Mouse (Mus musculus) forebrain, embryonic 14.5 days (tissue): ENCODE results near the gene Tmem230. TPM values are rescaled to one million over a fixed set of nuclear protein-coding genes. Genes with fewer than 3 reads are reported as not detected.

Experiments
- ATAC-seq: fragments of 200-750 bp; cut with Nextera tagmentation; 2 replicates; pipeline ENCODE4 v1.8.0; 2017; ENCODE audit warnings: mild to moderate bottlenecking, moderate library complexity
- DNase-seq: peaks from one replicate; pipeline ENCODE4 v3.0.0-alpha.2; 2015; ENCODE audit warnings: low spot score
- H3K27ac ChIP-seq: fragments of 300-500 bp; sonication (generic); 2 replicates; pipeline ENCODE4 v1.5.1; 2014; ENCODE audit warnings: low read depth, mild to moderate bottlenecking, control low read depth, low read length, moderate library complexity
- H3K27me3 ChIP-seq: fragments of 300-500 bp; sonication (generic); replicated peaks from 2 replicates; pipeline ENCODE4 v1.6.1; 2014; ENCODE audit warnings: low read length, control low read depth, mixed read lengths; ENCODE audit not compliant: control insufficient read depth, insufficient read depth
- H3K36me3 ChIP-seq: fragments of 300-500 bp; sonication (generic); 2 replicates; pipeline ENCODE4 v1.6.1; 2014; ENCODE audit warnings: low read length, control low read depth; ENCODE audit not compliant: control insufficient read depth, insufficient read depth
- H3K4me1 ChIP-seq: fragments of 300-500 bp; sonication (generic); 2 replicates; pipeline ENCODE4 v1.6.1; 2014; ENCODE audit warnings: antibody characterized with exemption, low read length, control low read depth; ENCODE audit not compliant: control insufficient read depth, insufficient read depth
- H3K4me2 ChIP-seq: fragments of 300-500 bp; sonication (generic); 2 replicates; pipeline ENCODE4 v1.6.1; 2014; ENCODE audit warnings: mild to moderate bottlenecking, control low read depth, low read length
- H3K4me3 ChIP-seq: fragments of 300-500 bp; sonication (generic); 2 replicates; pipeline ENCODE4 v1.5.1; 2014; ENCODE audit warnings: low read depth, low read length, control low read depth
- H3K9ac ChIP-seq: fragments of 300-500 bp; sonication (generic); 2 replicates; pipeline ENCODE4 v1.6.1; 2014; ENCODE audit warnings: mild to moderate bottlenecking, low read length, control low read depth, moderate library complexity
- H3K9me3 ChIP-seq: fragments of 300-500 bp; sonication (generic); replicated peaks from 2 replicates; pipeline ENCODE4 v1.6.1; 2016; ENCODE audit warnings: low read length, control low read depth, mixed read lengths; ENCODE audit not compliant: control insufficient read depth
- WGBS: fragments of 180-500 bp; shearing (Covaris S2); extraction: QIAGEN DNeasy Blood & Tissue Kit; methylation state at CpG from one replicate; pipeline ENCODE4 v1.1.7; 2014; 5-methylcytosine and 5-hydroxymethylcytosine counted together
- polyA plus RNA-seq: library from polyadenylated mRNA; unstranded; fragments of >200 nt; fragmentation: Nextera tagmentation; extraction: Ambion mirVana; gene quantifications from 2 replicates; pipeline ENCODE4 v1.2.1, GENCODE M21; 2014

The Tmem230 gene
- polyA plus RNA-seq, 1 experiment from 2014 or later = 51.3 TPM

- Histone ChIP-seq H3K27me3 (no peaks in the 10 kb centered on the region), H3K27ac (no peak overlapping the region), H3K4me2 (no peak overlapping the region), H3K9me3 (no peaks in the 10 kb centered on the region), H3K9ac (no peak overlapping the region), H3K36me3 (no peaks in the 10 kb centered on the region), H3K4me1 (peaks cover 18% of the 10 kb centered on the region), H3K4me3 (no peak overlapping the region)
- ATAC-seq (no peak), DNase-seq (no peak)
- WGBS = 80% methylated on average over 8 of the region's 8 CpGs
Measured at GRCm38 (mm10) chr2:132278273-132278853, 30.8 kb upstream of the Tmem230 start.

- Histone ChIP-seq H3K27me3 (no peaks in the 10 kb centered on the region), H3K4me3 (no peak overlapping the region), H3K9ac (no peak overlapping the region), H3K4me1 (no peaks in the 10 kb centered on the region), H3K36me3 (no peaks in the 10 kb centered on the region), H3K27ac (no peak overlapping the region), H3K9me3 (no peaks in the 10 kb centered on the region), H3K4me2 (no peak overlapping the region)
- ATAC-seq = no peak
- no peak for DNase-seq
- WGBS = 89% methylated on average over 4 of the region's 4 CpGs
Measured at GRCm38 (mm10) chr2:132276249-132276648, 28.6 kb upstream of the Tmem230 start.

GRCm38 (mm10) chr2:132275527-132275926 lies 27.9 kb upstream of the Tmem230 start:
- no peak overlapping the region for H3K4me3 ChIP-seq
- no peaks in the 10 kb centered on the region for H3K36me3 ChIP-seq
- no peaks in the 10 kb centered on the region for H3K4me1 ChIP-seq
- H3K9me3 ChIP-seq = no peaks in the 10 kb centered on the region
- ATAC-seq = no peak
- no peak overlapping the region for H3K4me2 ChIP-seq
- WGBS = 70% methylated on average over 4 of the region's 4 CpGs
- H3K27ac ChIP-seq = no peak overlapping the region
- no peaks in the 10 kb centered on the region for H3K27me3 ChIP-seq
- H3K9ac ChIP-seq = no peak overlapping the region
- DNase-seq = no peak

- no peak for DNase-seq
- 71% methylated on average over 6 of the region's 6 CpGs for WGBS
- no peaks in the 10 kb centered on the region for H3K27me3 ChIP-seq
- no peak overlapping the region for H3K9ac ChIP-seq
- no peak overlapping the region for H3K27ac ChIP-seq
- ATAC-seq = no peak
- no peaks in the 10 kb centered on the region for H3K36me3 ChIP-seq
- no peaks in the 10 kb centered on the region for H3K9me3 ChIP-seq
- no peak overlapping the region for H3K4me2 ChIP-seq
- no peak overlapping the region for H3K4me3 ChIP-seq
- H3K4me1 ChIP-seq = no peaks in the 10 kb centered on the region
Measured at GRCm38 (mm10) chr2:132272694-132273389, 25.2 kb upstream of the Tmem230 start.

- Histone ChIP-seq H3K9ac (no peak overlapping the region), H3K27ac (no peak overlapping the region), H3K36me3 (no peaks in the 10 kb centered on the region), H3K4me2 (no peak overlapping the region), H3K4me3 (no peak overlapping the region), H3K9me3 (no peaks in the 10 kb centered on the region), H3K4me1 (no peaks in the 10 kb centered on the region), H3K27me3 (no peaks in the 10 kb centered on the region)
- DNase-seq = no peak
- 82% methylated on average over 2 of the region's 2 CpGs for WGBS
- ATAC-seq = no peak
Measured at GRCm38 (mm10) chr2:132270331-132270951, 22.8 kb upstream of the Tmem230 start.

GRCm38 (mm10) chr2:132269217-132269616 lies 21.6 kb upstream of the Tmem230 start:
- no peak for DNase-seq
- WGBS = 96% methylated on average over 3 of the region's 3 CpGs

GRCm38 (mm10) chr2:132266086-132266485 lies 18.5 kb upstream of the Tmem230 start:
- no peak overlapping the region for H3K4me2 ChIP-seq
- ATAC-seq (no peak), DNase-seq (no peak)
- H3K36me3 ChIP-seq = no peaks in the 10 kb centered on the region
- H3K4me3 ChIP-seq = no peak overlapping the region
- H3K9me3 ChIP-seq = no peaks in the 10 kb centered on the region
- 93% methylated on average over 3 of the region's 3 CpGs for WGBS
- H3K9ac ChIP-seq = no peak overlapping the region
- peaks cover 14% of the 10 kb centered on the region for H3K4me1 ChIP-seq
- H3K27ac ChIP-seq = no peak overlapping the region
- no peaks in the 10 kb centered on the region for H3K27me3 ChIP-seq

More at GRCm38 (mm10) chr2:132269217-132269616, 21.6 kb upstream of the Tmem230 start:
- Histone ChIP-seq H3K4me3 (no peak overlapping the region), H3K27ac (no peak overlapping the region), H3K9ac (no peak overlapping the region), H3K36me3 (no peaks in the 10 kb centered on the region), H3K4me1 (peaks cover 11% of the 10 kb centered on the region), H3K9me3 (no peaks in the 10 kb centered on the region), H3K27me3 (no peaks in the 10 kb centered on the region), H3K4me2 (no peak overlapping the region)
- ATAC-seq = no peak

- Histone ChIP-seq H3K27me3 (no peaks in the 10 kb centered on the region), H3K27ac (no peak overlapping the region), H3K4me1 (peaks cover 14% of the 10 kb centered on the region), H3K4me3 (no peak overlapping the region), H3K36me3 (no peaks in the 10 kb centered on the region), H3K9me3 (no peaks in the 10 kb centered on the region), H3K4me2 (peak overlapping the region; percentile 47), H3K9ac (no peak overlapping the region)
- 92% methylated on average over 9 of the region's 9 CpGs for WGBS
- DNase-seq (no peak), ATAC-seq (no peak)
Measured at GRCm38 (mm10) chr2:132265196-132265595, 17.6 kb upstream of the Tmem230 start.

GRCm38 (mm10) chr2:132264266-132264710 lies 16.7 kb upstream of the Tmem230 start:
- Histone ChIP-seq H3K9me3 (no peaks in the 10 kb centered on the region), H3K4me2 (peak overlapping the region; percentile 47), H3K27ac (no peak overlapping the region), H3K36me3 (no peaks in the 10 kb centered on the region), H3K27me3 (no peaks in the 10 kb centered on the region), H3K9ac (peak overlapping the region; percentile 93), H3K4me1 (peaks cover 14% of the 10 kb centered on the region), H3K4me3 (peak overlapping the region; percentile 92)
- DNase-seq = no peak
- ATAC-seq = no peak
- WGBS = 16% methylated on average over 6 of the region's 6 CpGs
